Mouse (Mus musculus) liver, postnatal 0 days (tissue): ENCODE data around the gene Aadacl3. TPM values are rescaled to one million over a fixed set of nuclear protein-coding genes. Genes with fewer than 3 reads are reported as not detected.

Experiments
- ATAC-seq: fragments of 200-750 bp; cut with Nextera tagmentation; 2 replicates; pipeline ENCODE4 v1.8.0; 2017; ENCODE audit warnings: mild to moderate bottlenecking, moderate library complexity
- DNase-seq: peaks from one replicate; pipeline ENCODE4 v3.0.0-alpha.2; 2016
- H3K27ac ChIP-seq: fragments of 300-500 bp; sonication (generic); 2 replicates; pipeline ENCODE4 v1.5.1; 2014; ENCODE audit warnings: antibody characterized with exemption, moderate library complexity, mild to moderate bottlenecking, low read depth
- H3K27me3 ChIP-seq: fragments of 300-500 bp; sonication (generic); 2 replicates; pipeline ENCODE4 v1.6.1; 2014; ENCODE audit warnings: low read length, control low read depth, mixed read lengths; ENCODE audit not compliant: insufficient read depth
- H3K36me3 ChIP-seq: fragments of 300-500 bp; sonication (generic); replicated peaks from 2 replicates; pipeline ENCODE4 v1.6.1; 2014; ENCODE audit warnings: mild to moderate bottlenecking, control low read depth, low read length, moderate library complexity, mixed read lengths; ENCODE audit not compliant: insufficient read depth
- H3K4me1 ChIP-seq: fragments of 300-500 bp; sonication (generic); 2 replicates; pipeline ENCODE4 v1.6.1; 2014; ENCODE audit warnings: antibody characterized with exemption, mild to moderate bottlenecking, control low read depth; ENCODE audit not compliant: insufficient read depth
- H3K4me2 ChIP-seq: fragments of 300-500 bp; sonication (generic); 2 replicates; pipeline ENCODE4 v1.6.1; 2014; ENCODE audit warnings: low read depth, mild to moderate bottlenecking, low read length, moderate library complexity, mixed read lengths
- H3K4me3 ChIP-seq: fragments of 300-500 bp; sonication (generic); 2 replicates; pipeline ENCODE4 v1.5.1; 2014; ENCODE audit warnings: low read depth, low read length
- H3K9ac ChIP-seq: fragments of 300-500 bp; sonication (generic); replicated peaks from 2 replicates; pipeline ENCODE4 v1.6.1; 2014; ENCODE audit warnings: mild to moderate bottlenecking, moderate library complexity
- H3K9me3 ChIP-seq: fragments of 300-500 bp; sonication (generic); 2 replicates; pipeline ENCODE4 v1.6.1; 2016; ENCODE audit warnings: mild to moderate bottlenecking, control low read depth, low read length, mixed read lengths
- CTCF ChIP-seq: sonication (generic); IDR thresholded peaks from 2 replicates; pipeline ENCODE4 v1.5.1; 2016; ENCODE audit warnings: antibody characterized with exemption, low read depth
- EP300 ChIP-seq: IDR thresholded peaks from 2 replicates; pipeline ENCODE4 v1.6.1; 2016; ENCODE audit warnings: antibody characterized with exemption, low read depth, mild to moderate bottlenecking
- WGBS: fragments of 180-500 bp; shearing (Covaris S2); extraction: QIAGEN DNeasy Blood & Tissue Kit; methylation state at CpG from one replicate; pipeline ENCODE4 v1.1.7; 2014; ENCODE audit not compliant: insufficient replicate concordance; 5-methylcytosine and 5-hydroxymethylcytosine counted together
- polyA plus RNA-seq: library from polyadenylated mRNA; unstranded; fragments of >200 nt; fragmentation: Nextera tagmentation; extraction: Ambion mirVana; gene quantifications from 2 replicates; pipeline ENCODE4 v1.2.1, GENCODE M21; 2015

Gene Aadacl3
- polyA plus RNA-seq, 1 experiment from 2014 or later: not detected

DNA sequence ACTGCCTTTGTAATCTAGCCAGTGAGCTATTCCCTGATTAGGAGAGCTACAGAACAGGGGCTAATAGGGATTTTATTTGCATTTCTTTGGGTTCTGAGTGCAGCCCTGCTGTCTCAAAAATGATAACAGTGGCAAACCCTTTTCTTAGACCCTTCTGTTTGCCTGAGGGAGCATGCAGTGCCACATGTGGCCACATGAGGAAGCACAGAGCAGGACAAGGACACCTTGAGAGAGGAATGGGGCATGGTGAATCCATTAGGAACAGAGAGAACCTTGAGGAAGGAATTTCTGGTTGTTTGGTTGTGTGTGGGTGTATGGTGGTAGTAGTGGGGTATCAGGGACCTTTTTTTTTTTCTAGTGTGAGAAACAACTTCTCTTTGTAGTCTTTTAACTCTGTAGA, 42.9 kb downstream of the Aadacl3 start:
- TF ChIP-seq EP300 (no peak), CTCF (peak; percentile 43; the same call in 1 of the 2 replicates)
- Histone ChIP-seq H3K4me2 (no peak overlapping the region), H3K36me3 (no peaks in the 10 kb centered on the region), H3K27me3 (no peaks in the 10 kb centered on the region), H3K4me1 (no peaks in the 10 kb centered on the region), H3K27ac (no peak overlapping the region), H3K9ac (no peak overlapping the region), H3K4me3 (no peak overlapping the region), H3K9me3 (no peaks in the 10 kb centered on the region)
- DNase-seq: no peak
- no peak for ATAC-seq

DNA sequence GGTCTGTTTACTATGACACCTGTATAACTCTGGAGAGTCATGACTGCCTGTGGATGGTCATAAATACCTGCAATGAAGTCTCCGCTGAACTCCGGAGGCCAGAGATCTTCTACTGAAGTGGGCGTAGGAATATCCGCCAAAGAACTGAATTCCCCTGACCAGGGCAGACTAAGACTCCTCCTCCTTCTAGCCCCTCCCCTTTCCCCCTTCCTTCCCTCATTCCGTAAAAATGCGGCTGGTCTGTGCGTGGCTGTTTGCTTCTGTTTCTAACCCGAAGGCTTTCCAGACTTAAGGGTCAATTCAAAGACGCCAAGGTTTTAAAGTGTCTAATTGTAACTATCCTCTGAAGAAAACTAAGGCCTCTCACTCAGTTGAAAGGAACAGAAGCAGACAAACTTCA, 55.3 kb downstream of the Aadacl3 start, which contains the start of gene Pramef12:
TSS of gene Pramef12 (minus strand) at position 175 of the 400 bp plus-strand sequence.
- DNase-seq: no peak
- Histone ChIP-seq H3K36me3 (no peaks in the 10 kb centered on the region), H3K4me1 (no peaks in the 10 kb centered on the region), H3K27ac (no peak within 1 kb of the TSS), H3K4me2 (no peak within 1 kb of the TSS), H3K9ac (no peak within 1 kb of the TSS), H3K27me3 (no peaks in the 10 kb centered on the region), H3K9me3 (no peaks in the 10 kb centered on the region), H3K4me3 (no peak within 1 kb of the TSS)
- no peak for ATAC-seq
- TF ChIP-seq EP300 (no peak), CTCF (no peak)
- WGBS: 77% methylated on average over 9 of the region's 9 CpGs

DNA sequence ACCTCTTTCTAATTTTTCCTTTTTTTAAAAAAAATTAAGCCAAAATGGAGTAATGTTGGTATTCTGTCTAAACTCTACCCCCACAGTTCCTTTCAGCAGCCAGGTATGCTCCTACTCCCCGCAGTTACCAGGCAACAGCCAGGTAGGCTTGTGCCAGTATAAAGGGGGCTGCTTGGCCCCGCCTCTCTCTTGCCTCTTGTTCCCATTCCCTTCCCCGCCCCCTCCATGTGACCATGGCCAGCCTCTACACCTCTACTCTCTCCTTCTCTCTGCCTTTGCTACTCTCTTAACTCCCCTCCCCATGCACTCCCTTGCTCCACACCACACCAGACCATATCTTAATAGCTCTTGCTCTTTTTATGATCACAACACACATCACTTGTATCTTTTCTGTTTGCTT, 57.3 kb downstream of the Aadacl3 start:
- no peaks in the 10 kb centered on the region for H3K36me3 ChIP-seq
- no peak for ATAC-seq
- WGBS: 62% methylated on average over 3 of the region's 3 CpGs

DNA sequence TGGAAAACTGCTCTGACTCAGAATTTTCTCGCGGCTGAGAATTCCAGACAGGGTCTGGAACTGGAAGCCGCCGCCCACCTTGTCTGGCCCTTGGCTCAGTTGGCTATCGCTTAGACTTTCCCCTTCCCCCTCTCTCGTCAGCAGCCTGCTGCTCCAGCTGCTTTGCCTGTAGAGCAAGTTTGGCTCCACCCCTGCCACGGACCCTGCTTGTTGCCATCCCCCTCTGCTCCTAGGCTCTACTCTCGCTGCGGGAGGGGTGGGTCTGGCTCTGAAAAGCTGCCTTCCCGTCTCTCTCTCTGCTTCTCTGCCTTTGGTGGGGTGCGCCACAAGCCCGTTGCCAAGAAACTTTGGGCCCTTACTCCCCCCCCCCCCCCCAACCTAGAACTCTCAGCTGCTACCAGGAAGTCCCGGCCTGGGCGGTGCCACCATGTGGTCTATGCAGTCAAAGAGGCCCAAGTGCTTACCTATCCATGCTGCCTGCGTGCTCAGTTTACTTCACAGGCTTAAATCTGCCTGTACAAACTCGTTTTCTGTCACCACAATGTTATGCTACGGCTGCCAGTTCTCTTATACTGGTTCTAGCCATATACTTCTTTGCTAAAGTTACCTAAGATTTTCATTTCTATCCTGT, 59.0 kb downstream of the Aadacl3 start:
- Histone ChIP-seq H3K9ac (no peak overlapping the region), H3K4me1 (no peaks in the 10 kb centered on the region), H3K4me3 (peak overlapping the region; percentile 23; the same call in 1 of the 2 replicates), H3K4me2 (peak overlapping the region; percentile 63), H3K36me3 (no peaks in the 10 kb centered on the region), H3K9me3 (no peaks in the 10 kb centered on the region), H3K27ac (no peak overlapping the region), H3K27me3 (no peaks in the 10 kb centered on the region)
- TF ChIP-seq EP300 (no peak), CTCF (no peak)
- 2% methylated on average over 17 of the region's 17 CpGs for WGBS
- ATAC-seq: no peak
- DNase-seq: peak; percentile 15

More for the DNA sequence above, 57.3 kb downstream of the Aadacl3 start:
- Histone ChIP-seq H3K9ac (no peak overlapping the region), H3K9me3 (no peaks in the 10 kb centered on the region), H3K4me3 (no peak overlapping the region), H3K4me1 (no peaks in the 10 kb centered on the region), H3K27ac (no peak overlapping the region), H3K27me3 (no peaks in the 10 kb centered on the region), H3K4me2 (no peak overlapping the region)
- TF ChIP-seq EP300 (no peak), CTCF (no peak)
- DNase-seq: no peak

Other genes starting within 250 kb of the Aadacl3 start
- not detected in 2 replicates for gene Pramel5, start 183.3 kb downstream of the Aadacl3 start, polyA plus RNA-seq
- not detected in 2 replicates for gene Gm13128, start 133.5 kb downstream of the Aadacl3 start, polyA plus RNA-seq
- gene Gm13119, start 105.8 kb downstream of the Aadacl3 start, polyA plus RNA-seq: not detected in 2 replicates
- not detected in 2 replicates for gene Pramef20, start 85.8 kb downstream of the Aadacl3 start, polyA plus RNA-seq
- not detected in 2 replicates for gene Pramef12, start 55.3 kb downstream of the Aadacl3 start, polyA plus RNA-seq
- not detected in 2 replicates for gene 1700012P22Rik, start 25.0 kb downstream of the Aadacl3 start, polyA plus RNA-seq
- gene Gm9944, start 10.4 kb downstream of the Aadacl3 start, polyA plus RNA-seq: not detected in 2 replicates
- not detected in 2 replicates for gene 9430007A20Rik, start 56.1 kb upstream of the Aadacl3 start, polyA plus RNA-seq
- not detected in 2 replicates for gene Gm13124, start 101.4 kb upstream of the Aadacl3 start, polyA plus RNA-seq
- not detected in 2 replicates for gene Aadacl4, start 150.0 kb upstream of the Aadacl3 start, polyA plus RNA-seq
- not detected in 2 replicates for gene Gm436, start 222.6 kb upstream of the Aadacl3 start, polyA plus RNA-seq